Mouse (Mus musculus) liver, embryonic 14.5 days (tissue): ENCODE measurements at regions not wholly inside any gene's neighbourhood (a gene's known extent, or its start where the extent isn't known, plus 50 kb on each side); places are given as distances from the start of the nearest gene placed in this dataset.

Source experiments
- ATAC-seq: fragments of 200-750 bp; cut with Nextera tagmentation; 2 replicates; pipeline ENCODE4 v1.8.0; 2017; ENCODE audit warnings: moderate number of reproducible peaks, mild to moderate bottlenecking, moderate library complexity; ENCODE audit not compliant: insufficient read depth
- DNase-seq, 3 experiments: peaks; one replicate each; pipeline ENCODE4 v3.0.0-alpha.2; 2012 to 2013; ENCODE audit warnings: low read depth in 3 of 3, low spot score in 3 of 3
- H3K27ac ChIP-seq: fragments of 300-500 bp; sonication (generic); 2 replicates; pipeline ENCODE4 v1.5.1; 2014; ENCODE audit warnings: moderate library complexity, mild to moderate bottlenecking, control low read depth, inconsistent platforms
- H3K27me3 ChIP-seq: fragments of 300-500 bp; sonication (generic); 2 replicates; pipeline ENCODE4 v1.6.1; 2014; ENCODE audit warnings: mild to moderate bottlenecking, low read length, moderate library complexity; ENCODE audit not compliant: control insufficient read depth, insufficient read depth
- H3K36me3 ChIP-seq: fragments of 300-500 bp; sonication (generic); replicated peaks from 2 replicates; pipeline ENCODE4 v1.6.1; 2014; ENCODE audit warnings: low read depth; ENCODE audit not compliant: control insufficient read depth, insufficient read depth
- H3K4me1 ChIP-seq, 2 experiments: fragments of 200-500 bp in 1 of 2; fragments of 300-500 bp in 1 of 2; sonication (generic) in 1 of 2; replicated peaks; 2 replicates each; pipeline ENCODE4 v1.6.1; 2012 to 2014; ENCODE audit warnings: antibody characterized with exemption in 1 of 2, inconsistent platforms in 1 of 2, low read length in 1 of 2; ENCODE audit not compliant: control insufficient read depth in 2 of 2, insufficient read depth in 2 of 2
- H3K4me2 ChIP-seq: fragments of 300-500 bp; sonication (generic); 2 replicates; pipeline ENCODE4 v1.6.1; 2014; ENCODE audit warnings: low read depth, mild to moderate bottlenecking, control low read depth, moderate library complexity
- H3K4me3 ChIP-seq, 2 experiments: fragments of 200-500 bp in 1 of 2; fragments of 300-500 bp in 1 of 2; sonication (generic) in 1 of 2; 2 replicates each; pipeline ENCODE4 v1.5.1; 2012 to 2014; ENCODE audit warnings: low read depth in 2 of 2, low read length in 2 of 2, mild to moderate bottlenecking in 2 of 2, control low read depth in 1 of 2, inconsistent platforms in 1 of 2, moderate library complexity in 1 of 2; ENCODE audit not compliant: insufficient read depth in 1 of 2
- H3K9ac ChIP-seq: fragments of 300-500 bp; sonication (generic); replicated peaks from 2 replicates; pipeline ENCODE4 v1.6.1; 2014; ENCODE audit warnings: mild to moderate bottlenecking, control low read depth, moderate library complexity
- H3K9me3 ChIP-seq: fragments of 300-500 bp; sonication (generic); 2 replicates; pipeline ENCODE4 v1.6.1; 2016; ENCODE audit warnings: low read length, mixed read lengths; ENCODE audit not compliant: control insufficient read depth
- CTCF ChIP-seq: IDR thresholded peaks from 2 replicates; pipeline ENCODE4 v1.5.1; 2016; ENCODE audit warnings: antibody characterized with exemption, low read depth, control low read depth
- EP300 ChIP-seq: IDR thresholded peaks from 2 replicates; pipeline ENCODE4 v1.6.1; 2016; ENCODE audit warnings: antibody characterized with exemption, low read depth
- WGBS: fragments of 180-500 bp; shearing (Covaris S2); extraction: QIAGEN DNeasy Blood & Tissue Kit; methylation state at CpG from one replicate; pipeline ENCODE4 v1.1.7; 2014; ENCODE audit not compliant: insufficient replicate concordance; 5-methylcytosine and 5-hydroxymethylcytosine counted together

- no peak overlapping the region for H3K27ac ChIP-seq
- WGBS: 35% methylated on average over 3 of the region's 3 CpGs
- no peaks in the 10 kb centered on the region for H3K36me3 ChIP-seq
- TF ChIP-seq CTCF (no peak), EP300 (no peak)
- no peak overlapping the region for H3K4me2 ChIP-seq
- DNase-seq (no peak), ATAC-seq (no peak)
- no peak overlapping the region for H3K9ac ChIP-seq
- no peaks in the 10 kb centered on the region for H3K4me1 ChIP-seq
- H3K9me3 ChIP-seq: no peaks in the 10 kb centered on the region
- no peaks in the 10 kb centered on the region for H3K27me3 ChIP-seq
- H3K4me3 ChIP-seq: no peak overlapping the region
These were observed 285.1 kb upstream of the Tle3 start for GRCm38 (mm10) chr9:61087035-61087434.

GRCm38 (mm10) chr9:61089066-61089686, 283.0 kb upstream of the Tle3 start:
- Histone ChIP-seq H3K27ac (no peak overlapping the region), H3K27me3 (no peaks in the 10 kb centered on the region), H3K4me3 (no peak overlapping the region), H3K9me3 (no peaks in the 10 kb centered on the region), H3K4me2 (no peak overlapping the region), H3K4me1 (no peaks in the 10 kb centered on the region), H3K9ac (no peak overlapping the region), H3K36me3 (no peaks in the 10 kb centered on the region)
- WGBS: 54% methylated on average over 2 of the region's 2 CpGs
- DNase-seq (no peak), ATAC-seq (no peak)
- TF ChIP-seq CTCF (no peak), EP300 (no peak)

GRCm38 (mm10) chr9:61091036-61091435, 281.1 kb upstream of the Tle3 start:
- Histone ChIP-seq H3K4me2 (no peak overlapping the region), H3K9ac (no peak overlapping the region), H3K36me3 (no peaks in the 10 kb centered on the region), H3K4me3 (no peak overlapping the region), H3K9me3 (no peaks in the 10 kb centered on the region), H3K4me1 (no peaks in the 10 kb centered on the region), H3K27ac (no peak overlapping the region), H3K27me3 (no peaks in the 10 kb centered on the region)
- no peak for TF ChIP-seq EP300
- no peak for TF ChIP-seq CTCF
- no peak for ATAC-seq
- WGBS: 35% methylated on average over 2 of the region's 2 CpGs
- DNase-seq: no peak

- DNase-seq (no peak), ATAC-seq (no peak)
- TF ChIP-seq EP300 (no peak), CTCF (no peak)
- no peaks in the 10 kb centered on the region for H3K9me3 ChIP-seq
- H3K36me3 ChIP-seq: no peaks in the 10 kb centered on the region
- no peak overlapping the region for H3K4me2 ChIP-seq
- H3K4me1 ChIP-seq: no peaks in the 10 kb centered on the region
- H3K4me3 ChIP-seq: no peak overlapping the region
- WGBS: 73% methylated on average over 13 of the region's 13 CpGs
- H3K9ac ChIP-seq: no peak overlapping the region
- no peak overlapping the region for H3K27ac ChIP-seq
- no peaks in the 10 kb centered on the region for H3K27me3 ChIP-seq
These were observed 279.2 kb upstream of the Tle3 start for GRCm38 (mm10) chr9:61092834-61093479.

GRCm38 (mm10) chr9:61095069-61095775, 276.9 kb upstream of the Tle3 start:
- no peak for DNase-seq
- Histone ChIP-seq H3K36me3 (no peaks in the 10 kb centered on the region), H3K4me2 (no peak overlapping the region), H3K27ac (no peak overlapping the region), H3K9me3 (no peaks in the 10 kb centered on the region), H3K9ac (no peak overlapping the region), H3K4me1 (no peaks in the 10 kb centered on the region), H3K27me3 (no peaks in the 10 kb centered on the region), H3K4me3 (no peak overlapping the region)
- no peak for ATAC-seq
- WGBS: 55% methylated on average over 2 of the region's 2 CpGs
- TF ChIP-seq EP300: no peak
- no peak for TF ChIP-seq CTCF
